8 mouse cellular contexts compared by ENCODE assay signal in the genomic region with DNA sequence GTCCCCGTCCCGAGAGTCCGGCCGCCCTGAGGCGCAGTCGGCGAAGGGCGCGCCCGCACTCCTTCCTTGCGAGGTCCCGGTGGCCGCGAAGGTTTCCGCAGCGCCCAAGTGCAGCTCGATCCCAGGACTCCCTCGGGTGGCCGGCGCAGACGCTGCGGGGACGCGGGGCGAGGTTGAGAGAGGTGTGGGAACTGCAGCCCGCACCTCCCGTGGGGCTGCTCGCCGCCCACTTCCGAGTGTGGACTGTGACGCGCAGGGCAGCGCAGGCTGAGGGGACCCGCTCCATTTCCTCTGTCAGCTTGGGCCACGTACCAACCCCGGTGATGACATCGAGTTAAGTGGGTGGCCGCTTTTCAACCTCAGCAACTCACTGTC. TPM values are rescaled to one million over a fixed set of nuclear protein-coding genes. Genes with fewer than 3 reads are reported as not detected.
DNase-seq lines count a peak whose midpoint lies in the region; ATAC-seq lines count a peak whose summit lies in the region.

No protein-coding gene starts in this region.

- peaks cover 8% of the 10 kb centered on the region for H3K4me1 ChIP-seq in limb, embryonic 12.5 days (replicated peaks)
- H3K4me1 ChIP-seq in midbrain, embryonic 14.5 days (ENCODE audit: control insufficient read depth, insufficient read depth, low read length): no peaks in the 10 kb centered on the region

- no peak overlapping the region for H3K27ac ChIP-seq in limb, embryonic 12.5 days
- peak overlapping the region; percentile 45; the same call in 1 of the 2 replicates for H3K27ac ChIP-seq in midbrain, embryonic 14.5 days (replicated peaks; ENCODE audit: low read depth, low read length)

- intact Hi-C loops in gastrocnemius, postnatal 36 days (cut with DNase I): no loop called here

- H3K9me3 ChIP-seq in limb, embryonic 12.5 days: no peaks in the 10 kb centered on the region
- H3K9me3 ChIP-seq in midbrain, embryonic 14.5 days (ENCODE audit: control insufficient read depth, low read length): peaks cover 5% of the 10 kb centered on the region; the same call in 1 of the 2 replicates

- peak; percentile 40 for DNase-seq in right cerebral cortex, adult 18-20 months
- no peak for DNase-seq in right cerebral cortex, postnatal 36 days (ENCODE audit: low spot score in 2 of 2)
- DNase-seq in cerebellum, postnatal 25 days: peak; percentile 65 to 68
- peak; percentile 27 to 49 for DNase-seq in gastrocnemius, postnatal 36 days
- DNase-seq in induced T-regulatory cell, adult 2 months (ENCODE audit: low read depth): peak; percentile 75
- peak; percentile 49 for DNase-seq in midbrain, embryonic 14.5 days
- DNase-seq in testis, postnatal 10 days (ENCODE audit: low spot score): peak; percentile 55

- peaks cover 50% of the 10 kb centered on the region for H3K27me3 ChIP-seq in limb, embryonic 12.5 days
- H3K27me3 ChIP-seq in midbrain, embryonic 14.5 days (ENCODE audit: control insufficient read depth, insufficient read depth, low read length): peaks cover 36% of the 10 kb centered on the region

- WGBS in limb, embryonic 12.5 days: under 1% methylated on average over 38 of the region's 38 CpGs
- under 1% methylated on average over 34 of the region's 38 CpGs for WGBS in midbrain, embryonic 14.5 days

- ATAC-seq in limb, embryonic 12.5 days (ENCODE audit: insufficient number of reproducible peaks, insufficient read depth, low FRiP score, low TSS enrichment, low read depth): no peak
- ATAC-seq in midbrain, embryonic 14.5 days (ENCODE audit: low FRiP score, low TSS enrichment): no peak

- peak overlapping the region; percentile 79 for H3K9ac ChIP-seq in limb, embryonic 12.5 days (replicated peaks)
- peak overlapping the region; percentile 68 for H3K9ac ChIP-seq in midbrain, embryonic 14.5 days (replicated peaks; ENCODE audit: low read length)

- peak overlapping the region; percentile 73 for H3K4me3 ChIP-seq in limb, embryonic 12.5 days (replicated peaks)
- peak overlapping the region; percentile 51 for H3K4me3 ChIP-seq in midbrain, embryonic 14.5 days (replicated peaks; ENCODE audit: low read depth, low read length)

- H3K36me3 ChIP-seq in limb, embryonic 12.5 days: no peaks in the 10 kb centered on the region
- no peaks in the 10 kb centered on the region for H3K36me3 ChIP-seq in midbrain, embryonic 14.5 days (ENCODE audit: control insufficient read depth, insufficient read depth, low read length)

- H3K4me2 ChIP-seq in limb, embryonic 12.5 days: peak overlapping the region; percentile 97
- H3K4me2 ChIP-seq in midbrain, embryonic 14.5 days (ENCODE audit: low read length): peak overlapping the region; percentile 84

RNA-seq across cellular contexts. Expression of gene Disc1, which starts 0.4 kb away (rescaled TPM):
- under 1 TPM; 0.82 to 0.99 TPM for total RNA-seq in gastrocnemius, postnatal 36 days (2021)
- polyA plus RNA-seq in limb, embryonic 12.5 days (2016; fragmentation: Nextera tagmentation; extraction: Ambion mirVana): 1.5 and 2.0 TPM in 2 replicates
- polyA plus RNA-seq in midbrain, embryonic 14.5 days (2014; fragmentation: Nextera tagmentation; extraction: Ambion mirVana): 0.78 and 0.98 TPM in 2 replicates

RNA-seq across cellular contexts. Expression of gene Tsnax, which starts 41.6 kb away (rescaled TPM):
- total RNA-seq in gastrocnemius, postnatal 36 days (2021): 10 to 100 TPM; 62.3 to 68.5 TPM
- 134 and 142 TPM in 2 replicates for polyA plus RNA-seq in limb, embryonic 12.5 days (2016; fragmentation: Nextera tagmentation; extraction: Ambion mirVana)
- polyA plus RNA-seq in midbrain, embryonic 14.5 days (2014; fragmentation: Nextera tagmentation; extraction: Ambion mirVana): 211 and 242 TPM in 2 replicates

Comparison
In these comparisons a context has a peak if more than half of its experiments do, and no peak if none do; other contexts are left out.
1. DNase-seq: peak in right cerebral cortex, adult 18-20 months (single experiment), cerebellum, postnatal 25 days (2 of 2), gastrocnemius, postnatal 36 days (2 of 2), induced T-regulatory cell, adult 2 months (single experiment), midbrain, embryonic 14.5 days (single experiment) and testis, postnatal 10 days (single experiment); none in right cerebral cortex, postnatal 36 days (0 of 2).